Mouse (Mus musculus) embryonic facial prominence, embryonic 14.5 days (tissue): ENCODE measurements around the gene Fam186b. TPM values are rescaled to one million over a fixed set of nuclear protein-coding genes. Genes with fewer than 3 reads are reported as not detected.

ENCODE experiments used
- ATAC-seq: fragments of 200-750 bp; cut with Nextera tagmentation; 2 replicates; pipeline ENCODE4 v1.8.0; 2017; ENCODE audit warnings: low read depth, moderate number of reproducible peaks, moderate TSS enrichment
- DNase-seq: peaks from one replicate; pipeline ENCODE4 v3.0.0-alpha.2; 2015; ENCODE audit warnings: low spot score
- H3K27ac ChIP-seq: fragments of 300-500 bp; sonication (generic); replicated peaks from 2 replicates; pipeline ENCODE4 v1.5.1; 2014; ENCODE audit warnings: low read depth, mild to moderate bottlenecking, low read length, moderate library complexity
- H3K27me3 ChIP-seq: fragments of 300-500 bp; sonication (generic); replicated peaks from 2 replicates; pipeline ENCODE4 v1.6.1; 2014; ENCODE audit warnings: low read length; ENCODE audit not compliant: control insufficient read depth, insufficient read depth
- H3K36me3 ChIP-seq: fragments of 300-500 bp; sonication (generic); 2 replicates; pipeline ENCODE4 v1.6.1; 2014; ENCODE audit warnings: low read length, mixed read lengths; ENCODE audit not compliant: control insufficient read depth, insufficient read depth
- H3K4me1 ChIP-seq: fragments of 300-500 bp; sonication (generic); 2 replicates; pipeline ENCODE4 v1.6.1; 2014; ENCODE audit warnings: antibody characterized with exemption, low read length; ENCODE audit not compliant: control insufficient read depth, insufficient read depth
- H3K4me2 ChIP-seq: fragments of 300-500 bp; sonication (generic); 2 replicates; pipeline ENCODE4 v1.6.1; 2014; ENCODE audit warnings: low read depth, mild to moderate bottlenecking, low read length, moderate library complexity, mixed read lengths
- H3K4me3 ChIP-seq: fragments of 300-500 bp; sonication (generic); 2 replicates; pipeline ENCODE4 v1.5.1; 2014; ENCODE audit warnings: low read depth, mild to moderate bottlenecking, low read length
- H3K9ac ChIP-seq: fragments of 300-500 bp; sonication (generic); 2 replicates; pipeline ENCODE4 v1.6.1; 2014; ENCODE audit warnings: low read depth, mild to moderate bottlenecking, low read length, moderate library complexity, mixed read lengths
- H3K9me3 ChIP-seq: fragments of 300-500 bp; sonication (generic); 2 replicates; pipeline ENCODE4 v1.6.1; 2016; ENCODE audit warnings: low read length; ENCODE audit not compliant: control insufficient read depth
- WGBS: fragments of 180-500 bp; shearing (Covaris S2); extraction: QIAGEN DNeasy Blood & Tissue Kit; methylation state at CpG from one replicate; pipeline ENCODE4 v1.1.7; 2014; 5-methylcytosine and 5-hydroxymethylcytosine counted together
- polyA plus RNA-seq: library from polyadenylated mRNA; unstranded; fragments of >200 nt; fragmentation: Nextera tagmentation; extraction: Ambion mirVana; gene quantifications from 2 replicates; pipeline ENCODE4 v1.2.1, GENCODE M21; 2014

Fam186b gene
- polyA plus RNA-seq, 1 experiment from 2014 or later: 0.06 TPM

- DNase-seq (no peak), ATAC-seq (no peak)
- WGBS: 30% methylated on average over 16 of the region's 16 CpGs
Observed at GRCm38 (mm10) chr15:99294287-99294686, 1.4 kb downstream of the Fam186b start.

GRCm38 (mm10) chr15:99290586-99290985 is 5.1 kb downstream of the Fam186b start:
- H3K27me3 ChIP-seq: no peaks in the 10 kb centered on the region
- 77% methylated on average over 11 of the region's 11 CpGs for WGBS
- no peak overlapping the region for H3K4me2 ChIP-seq
- H3K9ac ChIP-seq: no peak overlapping the region
- H3K4me1 ChIP-seq: 0 out of 2 replicates have a peak, but pooled peaks cover 5% of the 10 kb centered on the region
- no peak overlapping the region for H3K4me3 ChIP-seq
- H3K36me3 ChIP-seq: no peaks in the 10 kb centered on the region
- ATAC-seq (no peak), DNase-seq (no peak)
- no peaks in the 10 kb centered on the region for H3K9me3 ChIP-seq
- no peak overlapping the region for H3K27ac ChIP-seq

More at GRCm38 (mm10) chr15:99294287-99294686, 1.4 kb downstream of the Fam186b start:
- H3K27me3 ChIP-seq: no peaks in the 10 kb centered on the region
- H3K4me2 ChIP-seq: peak overlapping the region; percentile 55
- H3K9me3 ChIP-seq: no peaks in the 10 kb centered on the region
- peak overlapping the region; percentile 82 for H3K27ac ChIP-seq
- H3K9ac ChIP-seq: peak overlapping the region; percentile 72
- peaks cover 11% of the 10 kb centered on the region; the same call in 1 of the 2 replicates for H3K4me1 ChIP-seq
- peak overlapping the region; percentile 59 for H3K4me3 ChIP-seq
- no peaks in the 10 kb centered on the region for H3K36me3 ChIP-seq

DNA sequence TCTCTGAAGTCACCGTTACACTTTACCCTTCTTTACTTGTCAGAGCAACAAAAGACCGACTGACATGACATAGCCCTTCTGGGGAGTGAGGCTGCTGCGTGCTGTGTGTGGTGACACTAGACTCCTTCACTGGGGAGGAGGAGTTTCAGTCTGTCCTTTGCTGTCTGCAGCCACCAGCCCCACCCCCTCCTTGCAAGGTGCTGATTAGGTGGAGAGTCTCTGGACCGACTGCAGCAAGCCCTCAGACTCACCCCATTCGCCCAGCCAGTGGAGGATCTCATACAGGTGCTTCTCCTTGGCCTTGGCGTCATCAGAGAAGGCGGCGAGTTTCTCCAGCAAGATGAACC is 10.5 kb downstream of the Fam186b start:
- 64% methylated on average over 7 of the region's 8 CpGs for WGBS
- no peak overlapping the region for H3K4me2 ChIP-seq

GRCm38 (mm10) chr15:99284527-99285188 is 11.0 kb downstream of the Fam186b start:
- Histone ChIP-seq H3K27me3 (no peaks in the 10 kb centered on the region), H3K9ac (no peak overlapping the region), H3K4me2 (no peak overlapping the region), H3K4me1 (no peaks in the 10 kb centered on the region), H3K27ac (no peak overlapping the region), H3K36me3 (no peaks in the 10 kb centered on the region), H3K9me3 (no peaks in the 10 kb centered on the region), H3K4me3 (no peak overlapping the region)
- peak; percentile 79 for ATAC-seq
- DNase-seq: peak; percentile 62
- 39% methylated on average over 14 of the region's 14 CpGs for WGBS

More for the DNA sequence above, 10.5 kb downstream of the Fam186b start:
- H3K36me3 ChIP-seq: no peaks in the 10 kb centered on the region
- no peaks in the 10 kb centered on the region for H3K9me3 ChIP-seq
- no peak overlapping the region for H3K27ac ChIP-seq
- no peak overlapping the region for H3K4me3 ChIP-seq
- H3K27me3 ChIP-seq: no peaks in the 10 kb centered on the region
- H3K9ac ChIP-seq: no peak overlapping the region
- 0 out of 2 replicates have a peak, but pooled peaks have one; percentile 15 for ATAC-seq
- H3K4me1 ChIP-seq: no peaks in the 10 kb centered on the region
- DNase-seq: no peak

GRCm38 (mm10) chr15:99283456-99283855 is 12.2 kb downstream of the Fam186b start:
- DNase-seq: no peak

DNA sequence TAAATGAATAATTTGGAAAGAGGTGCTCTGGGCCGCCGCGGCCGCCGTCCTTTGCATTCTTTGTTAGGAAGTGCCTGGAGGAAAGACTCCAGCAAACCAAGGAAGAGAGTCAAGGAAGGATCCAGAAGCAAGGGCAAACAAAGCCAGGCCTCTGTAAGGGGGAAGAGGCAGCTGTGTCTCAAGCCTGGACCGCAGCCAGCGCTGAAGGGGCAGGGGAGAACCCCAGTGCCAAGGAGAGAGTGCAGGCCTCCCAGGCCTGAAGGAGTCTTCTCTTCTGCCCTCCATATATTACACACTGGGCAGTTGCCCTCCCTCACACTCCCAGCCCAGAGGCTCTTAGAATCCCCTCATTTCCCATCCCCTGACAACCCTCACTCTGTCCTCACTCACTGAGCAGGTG is 17.4 kb downstream of the Fam186b start:
- no peaks in the 10 kb centered on the region for H3K27me3 ChIP-seq
- DNase-seq: no peak
- H3K36me3 ChIP-seq: no peaks in the 10 kb centered on the region
- H3K9ac ChIP-seq: no peak overlapping the region
- 70% methylated on average over 7 of the region's 7 CpGs for WGBS
- no peak overlapping the region for H3K4me3 ChIP-seq
- no peak overlapping the region for H3K4me2 ChIP-seq
- no peak overlapping the region for H3K27ac ChIP-seq
- ATAC-seq: no peak
- H3K4me1 ChIP-seq: no peaks in the 10 kb centered on the region
- no peaks in the 10 kb centered on the region for H3K9me3 ChIP-seq

More at GRCm38 (mm10) chr15:99283456-99283855, 12.2 kb downstream of the Fam186b start:
- ATAC-seq: no peak
- WGBS: 68% methylated on average over 10 of the region's 10 CpGs
- no peaks in the 10 kb centered on the region for H3K36me3 ChIP-seq
- H3K27ac ChIP-seq: no peak overlapping the region
- H3K27me3 ChIP-seq: no peaks in the 10 kb centered on the region
- no peak overlapping the region for H3K9ac ChIP-seq
- H3K4me1 ChIP-seq: no peaks in the 10 kb centered on the region
- H3K4me2 ChIP-seq: no peak overlapping the region
- H3K9me3 ChIP-seq: no peaks in the 10 kb centered on the region
- no peak overlapping the region for H3K4me3 ChIP-seq

GRCm38 (mm10) chr15:99276095-99276494 is 19.6 kb downstream of the Fam186b start:
- Histone ChIP-seq H3K36me3 (no peaks in the 10 kb centered on the region), H3K9ac (no peak overlapping the region), H3K4me1 (no peaks in the 10 kb centered on the region), H3K4me2 (no peak overlapping the region), H3K27ac (no peak overlapping the region), H3K27me3 (no peaks in the 10 kb centered on the region), H3K9me3 (no peaks in the 10 kb centered on the region), H3K4me3 (no peak overlapping the region)
- DNase-seq (no peak), ATAC-seq (no peak)
- 85% methylated on average over 8 of the region's 8 CpGs for whole genome bisulfite sequencing

DNA sequence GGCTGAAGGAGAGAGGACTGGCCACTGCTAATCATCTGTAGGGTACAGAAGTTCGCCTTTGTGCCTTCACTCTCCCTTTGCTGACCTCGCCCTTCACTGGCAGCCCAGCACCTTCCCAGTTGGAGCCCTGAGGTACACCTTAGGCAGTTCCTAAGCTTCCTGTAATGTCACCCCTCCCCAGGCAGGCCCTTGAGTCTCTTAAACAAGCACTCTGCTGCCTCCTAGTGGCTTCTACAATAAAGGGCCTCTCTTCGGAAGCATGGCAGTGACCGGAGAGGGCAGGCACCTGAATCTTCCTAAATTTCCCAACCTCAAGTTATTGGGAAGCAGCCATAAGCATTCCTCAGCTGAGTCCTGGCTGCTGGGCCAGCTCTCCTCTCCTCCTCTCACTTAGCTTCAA is 30.0 kb downstream of the Fam186b start:
- WGBS: 17% methylated on average over 4 of the region's 4 CpGs
- H3K27ac ChIP-seq: no peak overlapping the region
- H3K27me3 ChIP-seq: no peaks in the 10 kb centered on the region
- H3K4me3 ChIP-seq: no peak overlapping the region
- H3K4me2 ChIP-seq: no peak overlapping the region
- peak; percentile 72 for ATAC-seq
- no peaks in the 10 kb centered on the region for H3K9me3 ChIP-seq
- H3K9ac ChIP-seq: no peak overlapping the region
- DNase-seq: peak; percentile 94
- no peaks in the 10 kb centered on the region for H3K4me1 ChIP-seq
- H3K36me3 ChIP-seq: no peaks in the 10 kb centered on the region

DNA sequence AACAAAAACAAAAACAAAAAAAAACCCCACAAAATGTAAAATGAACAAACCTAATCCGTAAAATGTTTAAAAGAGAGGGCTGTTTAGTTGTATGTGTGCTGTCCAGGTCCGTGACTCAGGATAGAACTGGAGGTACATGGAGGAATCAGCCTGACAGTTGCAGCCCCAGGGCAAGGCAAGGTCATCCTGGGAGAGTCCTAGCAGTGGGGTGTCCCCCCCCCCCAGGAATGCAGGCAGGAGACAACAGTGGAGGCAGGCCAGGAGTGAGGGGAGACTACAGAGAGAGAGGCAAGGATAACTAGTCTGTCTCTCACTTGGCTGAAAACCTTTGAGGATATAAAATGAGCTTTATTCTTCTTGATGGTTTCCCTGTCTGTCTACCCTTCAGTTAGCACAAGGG is 31.3 kb downstream of the Fam186b start:
- no peak overlapping the region for H3K4me2 ChIP-seq
- 67% methylated on average over 2 of the region's 2 CpGs for WGBS
- no peaks in the 10 kb centered on the region for H3K9me3 ChIP-seq
- DNase-seq (no peak), ATAC-seq (no peak)
- H3K36me3 ChIP-seq: no peaks in the 10 kb centered on the region
- H3K27me3 ChIP-seq: no peaks in the 10 kb centered on the region
- H3K9ac ChIP-seq: no peak overlapping the region
- no peak overlapping the region for H3K4me3 ChIP-seq
- H3K27ac ChIP-seq: no peak overlapping the region
- no peaks in the 10 kb centered on the region for H3K4me1 ChIP-seq
